Mouse (Mus musculus) layer of hippocampus, adult 11-12 months (tissue): ENCODE results near the gene Tmem63c.

Source experiments
- DNase-seq: peaks from one replicate; pipeline ENCODE4 v3.0.0; 2022; ENCODE audit warnings: low spot score

Gene Tmem63c

GRCm38 (mm10) chr12:87000840-87001176 is 20.3 kb upstream of the Tmem63c start:
- no peak for DNase-seq

DNA sequence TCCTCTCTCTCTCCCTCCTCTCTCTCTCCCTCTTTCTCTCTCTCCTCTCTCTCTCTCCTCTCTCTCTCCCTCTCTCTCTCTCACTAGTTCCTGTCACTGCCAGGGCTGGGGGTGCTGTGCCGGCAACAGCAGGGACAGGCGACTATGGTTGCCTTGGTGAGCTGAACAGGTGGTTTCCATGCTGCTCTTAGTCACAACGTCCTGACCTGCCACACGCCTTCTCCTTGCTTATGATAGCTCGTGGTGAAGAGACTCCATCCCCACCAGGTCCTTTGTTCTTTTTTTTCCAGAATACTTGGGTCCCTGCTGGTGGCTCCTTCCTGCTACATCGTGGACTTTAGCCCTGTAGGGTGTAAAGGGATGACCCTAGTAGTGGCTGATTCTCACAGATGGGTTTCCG is 18.9 kb upstream of the Tmem63c start:
- no peak for DNase-seq

DNA sequence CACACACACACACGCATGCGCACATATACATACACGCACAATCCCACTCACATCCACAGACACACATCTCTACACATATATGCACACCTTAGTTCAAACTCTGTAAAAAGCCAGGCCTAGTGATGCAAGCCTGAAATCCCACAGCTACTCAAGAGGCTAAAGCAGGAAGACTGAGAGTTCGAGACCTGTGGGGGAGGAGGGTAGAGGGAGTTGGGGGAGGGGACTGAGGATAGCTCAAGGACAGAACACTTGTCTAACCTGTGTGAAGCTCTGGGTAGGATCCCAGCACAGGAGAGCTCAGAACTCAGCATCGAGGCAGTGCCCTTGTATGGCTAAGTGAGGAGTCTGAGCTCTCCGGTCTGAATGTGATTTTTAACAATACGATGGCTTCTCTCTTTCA is 18.3 kb upstream of the Tmem63c start:
- no peak for DNase-seq

DNA sequence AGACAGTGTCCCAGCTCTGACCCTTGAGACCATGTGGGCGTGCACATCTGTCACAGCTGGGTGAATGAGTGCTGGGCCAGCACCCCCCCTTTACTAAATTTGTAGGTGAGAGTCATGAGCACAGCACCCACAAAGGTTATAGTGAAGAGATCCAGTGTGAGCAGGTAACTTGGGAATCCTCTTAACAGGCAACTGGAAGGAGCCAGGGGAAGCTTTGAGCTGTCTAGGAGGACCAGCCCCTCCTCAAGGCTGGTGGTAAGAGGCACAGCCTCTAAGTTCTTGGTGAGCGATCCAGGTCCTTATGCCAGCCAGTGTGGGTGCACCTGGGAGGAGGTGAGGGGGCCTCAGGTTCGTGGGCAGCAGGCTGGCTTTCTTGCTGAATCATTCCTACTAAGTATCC is 17.5 kb upstream of the Tmem63c start:
- DNase-seq: no peak

GRCm38 (mm10) chr12:87004596-87004995 is 16.5 kb upstream of the Tmem63c start:
- no peak for DNase-seq

- DNase-seq: no peak
Observed at GRCm38 (mm10) chr12:87017041-87017440, 4.1 kb upstream of the Tmem63c start.

- no peak for DNase-seq
Observed at GRCm38 (mm10) chr12:87018756-87019155, 2.4 kb upstream of the Tmem63c start.

DNA sequence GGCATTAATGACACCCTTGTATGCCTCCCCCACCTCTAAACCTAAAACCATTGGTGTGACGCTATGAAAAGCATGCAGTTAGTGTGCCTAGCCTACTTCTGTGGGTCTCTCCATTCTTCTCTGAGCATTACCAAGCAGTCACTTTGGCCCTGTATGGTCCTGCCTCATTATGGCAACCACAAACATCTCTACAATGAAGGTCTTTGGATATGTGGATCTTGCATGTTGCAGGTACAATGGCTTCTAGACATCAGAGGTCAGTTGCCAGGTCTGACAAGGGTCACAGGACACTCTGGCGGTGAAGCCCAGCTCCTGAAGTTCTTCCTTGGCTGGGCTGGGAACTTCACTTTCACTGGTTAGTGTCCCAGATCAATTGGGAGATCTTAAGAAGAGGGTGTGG is 866 bp downstream of the Tmem63c start:
- no peak for DNase-seq

GRCm38 (mm10) chr12:87023456-87023855 is 2.3 kb downstream of the Tmem63c start:
- no peak for DNase-seq

GRCm38 (mm10) chr12:87026109-87026870 is 5.2 kb downstream of the Tmem63c start:
- peak; percentile 51 for DNase-seq

GRCm38 (mm10) chr12:87026871-87027240 is 5.7 kb downstream of the Tmem63c start:
- no peak for DNase-seq

DNA sequence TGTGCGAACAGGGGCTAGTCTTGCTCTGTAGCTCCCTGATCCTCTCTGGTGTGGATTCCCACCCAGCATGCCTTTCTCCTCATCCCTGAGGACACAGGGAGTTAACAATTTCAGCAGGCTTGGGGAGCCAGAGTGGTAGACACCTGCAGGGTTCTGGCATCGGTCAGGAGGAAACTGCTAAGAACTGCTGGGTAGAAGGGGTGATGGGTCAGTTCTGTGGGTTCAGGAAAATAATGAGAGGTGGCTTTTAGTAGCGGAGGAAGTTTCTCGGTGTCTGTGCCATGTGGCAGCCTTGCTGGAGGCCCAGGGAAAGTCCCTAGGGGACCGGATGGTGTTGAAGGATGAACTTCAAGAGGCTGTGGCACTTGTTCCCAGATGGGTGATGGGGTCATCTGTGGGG is 6.3 kb downstream of the Tmem63c start:
- no peak for DNase-seq

DNA sequence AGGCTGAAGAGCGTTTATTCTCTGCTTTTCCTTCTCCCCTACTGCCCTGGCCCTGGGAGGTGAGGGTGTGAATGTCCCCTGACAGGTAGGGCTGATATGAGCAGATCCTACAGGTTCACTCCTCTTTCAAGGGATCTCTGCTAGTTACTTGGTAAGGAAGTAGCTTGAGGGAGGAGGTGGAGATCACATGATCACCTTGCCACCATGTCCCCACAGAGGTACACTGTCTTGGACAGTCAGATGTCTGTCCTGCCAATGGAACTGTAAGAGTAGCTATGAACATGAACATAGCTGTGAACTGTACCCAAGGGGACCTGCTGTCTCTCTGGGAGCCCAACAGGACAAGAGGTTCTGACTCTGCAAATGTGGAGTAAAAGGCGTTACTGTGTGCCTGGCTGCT is 6.9 kb downstream of the Tmem63c start:
- no peak for DNase-seq

GRCm38 (mm10) chr12:87029251-87029976 is 8.3 kb downstream of the Tmem63c start:
- DNase-seq: no peak

DNA sequence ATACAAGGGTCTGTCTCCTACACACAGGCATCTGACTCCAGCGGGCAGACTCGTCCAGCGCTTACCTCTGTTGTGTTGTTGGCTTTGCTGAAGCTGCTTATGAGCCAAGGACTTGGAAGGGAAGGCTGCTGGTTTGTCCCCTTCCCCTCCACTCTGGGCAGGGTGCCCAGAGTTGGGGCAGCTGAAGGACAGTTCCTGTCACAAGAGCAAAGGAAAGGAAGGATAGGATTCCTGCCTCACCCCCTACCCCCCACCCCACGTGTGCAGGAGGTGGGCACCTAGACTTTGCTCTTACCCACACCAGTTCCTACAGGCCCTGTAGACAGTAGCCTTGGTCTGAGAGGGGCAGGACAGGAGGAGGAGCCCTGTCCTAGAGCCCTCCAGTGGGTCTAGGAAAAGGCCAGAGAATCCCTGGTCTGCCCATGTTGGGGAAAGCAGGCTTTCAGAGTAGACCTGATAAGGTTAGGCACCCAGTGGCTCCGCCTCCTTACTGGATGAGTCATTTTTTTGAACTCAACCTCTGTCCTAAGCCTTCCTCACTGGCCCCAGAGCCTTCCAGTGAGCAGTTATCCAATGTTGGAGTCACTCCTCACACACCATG is 10.1 kb downstream of the Tmem63c start:
- no peak for DNase-seq

GRCm38 (mm10) chr12:87036631-87037030 is 15.5 kb downstream of the Tmem63c start:
- no peak for DNase-seq

DNA sequence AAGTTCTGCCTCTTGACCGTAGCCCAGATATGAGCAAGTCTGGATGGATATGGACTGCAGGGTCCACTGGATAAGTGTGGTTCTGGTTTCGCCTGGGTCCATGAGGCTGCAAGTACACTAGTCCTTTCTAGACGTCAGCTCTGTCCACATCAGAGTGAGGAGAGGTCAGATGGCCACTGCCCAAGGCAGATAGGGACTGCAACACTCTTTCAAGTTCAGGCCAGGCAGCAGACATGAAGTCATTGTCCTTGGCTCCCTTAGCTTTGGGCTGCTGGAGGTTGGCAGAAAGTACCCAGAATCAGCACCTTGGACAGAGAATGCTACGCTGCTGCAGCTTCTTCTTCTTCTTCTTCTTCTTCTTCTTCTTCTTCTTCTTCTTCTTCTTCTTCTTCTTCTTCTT is 19.0 kb downstream of the Tmem63c start:
- DNase-seq: no peak

DNA sequence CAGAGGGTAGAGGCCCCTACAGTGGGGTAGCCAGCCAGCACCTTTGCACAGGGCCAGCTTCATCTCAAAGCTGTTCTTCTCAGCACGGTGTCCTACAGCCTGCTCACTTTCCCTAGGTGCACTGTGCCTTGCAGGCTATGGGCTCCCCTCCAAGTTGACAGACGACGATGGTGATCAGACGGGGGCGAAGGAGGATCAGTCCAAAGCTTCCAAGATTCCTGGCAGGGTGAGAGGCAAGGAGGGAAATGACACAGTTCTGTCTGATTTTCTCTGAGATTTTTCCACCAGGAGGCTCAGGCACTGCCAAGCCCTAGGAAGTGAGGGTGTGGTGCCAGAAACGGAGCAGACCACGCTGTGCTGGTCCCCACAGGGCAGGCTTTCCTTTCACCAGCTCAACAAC is 19.7 kb downstream of the Tmem63c start:
- DNase-seq: peak; percentile 45

- DNase-seq: no peak
Observed at GRCm38 (mm10) chr12:87042456-87042855, 21.3 kb downstream of the Tmem63c start.

DNA sequence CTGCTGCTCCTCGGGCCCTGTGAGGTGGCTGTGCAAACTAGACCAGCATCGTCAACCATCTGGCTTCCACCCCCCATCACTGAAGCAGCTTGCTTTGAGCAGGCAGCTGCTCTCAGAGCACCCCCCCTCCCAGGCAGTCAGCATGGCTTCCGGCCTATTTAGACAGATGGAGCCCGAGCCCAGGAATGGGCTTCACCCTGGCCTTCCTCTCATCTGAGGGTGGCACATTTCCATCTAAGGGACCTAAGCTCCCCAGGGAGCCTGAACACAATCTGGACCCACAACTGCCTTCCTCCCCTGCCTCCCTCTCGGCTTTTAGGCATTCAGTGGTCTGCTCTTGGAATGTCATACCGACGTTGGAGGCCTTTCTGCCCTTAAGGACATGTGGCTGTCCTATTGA is 22.1 kb downstream of the Tmem63c start:
- DNase-seq: peak; percentile 64

GRCm38 (mm10) chr12:87044711-87045110 is 23.6 kb downstream of the Tmem63c start:
- DNase-seq: no peak

DNA sequence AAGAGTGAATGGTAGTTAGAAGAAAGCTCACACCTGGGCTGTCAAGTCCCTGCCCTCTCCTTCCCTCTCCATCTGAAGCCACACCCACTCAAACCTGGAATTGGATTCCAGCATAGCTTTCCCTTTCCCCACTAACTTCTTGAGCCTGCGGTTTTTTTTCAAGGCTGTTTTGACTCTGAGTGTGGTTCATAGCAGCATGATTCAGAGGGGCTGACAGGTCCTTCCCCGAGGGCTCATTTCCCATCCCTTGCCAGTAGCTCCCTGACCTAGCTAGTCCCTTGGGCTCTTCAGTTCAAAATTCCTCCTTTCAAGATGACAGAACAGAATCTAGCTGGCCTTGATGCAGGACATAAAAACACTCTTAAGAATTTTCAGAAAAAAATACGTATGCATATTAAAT is 26.4 kb downstream of the Tmem63c start:
- DNase-seq: no peak

GRCm38 (mm10) chr12:87052661-87053321 is 31.7 kb downstream of the Tmem63c start:
- DNase-seq: peak; percentile 91
